Mouse (Mus musculus) liver, embryonic 13.5 days (tissue): ENCODE measurements at regions not wholly inside any gene's neighbourhood (a gene's known extent, or its start where the extent isn't known, plus 50 kb on each side); places are given as distances from the start of the nearest gene placed in this dataset.

Source experiments
- ATAC-seq: fragments of 200-750 bp; cut with Nextera tagmentation; 2 replicates; pipeline ENCODE4 v1.8.0; 2017; ENCODE audit warnings: low read depth, mild to moderate bottlenecking, moderate number of reproducible peaks, moderate library complexity
- DNase-seq: peaks from one replicate; pipeline ENCODE4 v3.0.0; 2022
- H3K27ac ChIP-seq: fragments of 300-500 bp; sonication (generic); 2 replicates; pipeline ENCODE4 v1.5.1; 2015; ENCODE audit warnings: moderate library complexity, mild to moderate bottlenecking, inconsistent platforms
- H3K27me3 ChIP-seq: fragments of 300-500 bp; sonication (generic); 2 replicates; pipeline ENCODE4 v1.6.1; 2015; ENCODE audit warnings: mild to moderate bottlenecking, inconsistent platforms
- H3K36me3 ChIP-seq: fragments of 300-500 bp; sonication (generic); 2 replicates; pipeline ENCODE4 v1.6.1; 2015; ENCODE audit warnings: mild to moderate bottlenecking, inconsistent platforms
- H3K4me1 ChIP-seq: fragments of 300-500 bp; sonication (generic); replicated peaks from 2 replicates; pipeline ENCODE4 v1.6.1; 2015; ENCODE audit warnings: inconsistent platforms
- H3K4me2 ChIP-seq: fragments of 300-500 bp; sonication (generic); 2 replicates; pipeline ENCODE4 v1.6.1; 2015; ENCODE audit warnings: inconsistent platforms, mild to moderate bottlenecking, moderate library complexity
- H3K4me3 ChIP-seq: fragments of 300-500 bp; sonication (generic); replicated peaks from 2 replicates; pipeline ENCODE4 v1.5.1; 2015; ENCODE audit warnings: mild to moderate bottlenecking, inconsistent platforms
- H3K9ac ChIP-seq: fragments of 300-500 bp; sonication (generic); 2 replicates; pipeline ENCODE4 v1.6.1; 2015; ENCODE audit warnings: mild to moderate bottlenecking, inconsistent platforms
- H3K9me3 ChIP-seq: fragments of 300-500 bp; sonication (generic); replicated peaks from 2 replicates; pipeline ENCODE4 v1.6.1; 2016; ENCODE audit warnings: inconsistent platforms
- WGBS: fragments of 180-500 bp; shearing (Covaris S2); methylation state at CpG from one replicate; pipeline ENCODE4 v1.1.7; 2015; ENCODE audit not compliant: insufficient replicate concordance; 5-methylcytosine and 5-hydroxymethylcytosine counted together

DNA sequence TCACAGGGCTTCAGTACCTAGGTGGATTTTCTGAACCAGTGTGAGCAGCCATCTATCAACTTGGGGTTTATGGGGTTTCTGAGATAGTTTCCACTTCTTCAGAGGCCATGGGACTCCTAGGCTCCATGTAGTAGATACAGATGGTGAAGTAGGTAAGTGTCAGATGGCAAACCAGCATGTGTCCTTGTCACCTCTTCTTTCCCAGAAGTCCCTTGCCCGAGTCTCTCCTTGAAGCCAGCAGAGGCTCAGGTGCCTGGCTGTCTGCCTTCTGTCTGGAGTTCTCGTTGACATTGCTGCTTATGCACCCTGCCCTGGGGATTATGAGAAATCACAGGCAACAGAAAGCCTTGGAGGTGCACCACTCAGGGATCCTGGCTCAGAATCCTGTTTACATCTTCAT is 476.9 kb downstream of the Gm10295 start:
- WGBS: 42% methylated on average over 2 of the region's 2 CpGs

DNA sequence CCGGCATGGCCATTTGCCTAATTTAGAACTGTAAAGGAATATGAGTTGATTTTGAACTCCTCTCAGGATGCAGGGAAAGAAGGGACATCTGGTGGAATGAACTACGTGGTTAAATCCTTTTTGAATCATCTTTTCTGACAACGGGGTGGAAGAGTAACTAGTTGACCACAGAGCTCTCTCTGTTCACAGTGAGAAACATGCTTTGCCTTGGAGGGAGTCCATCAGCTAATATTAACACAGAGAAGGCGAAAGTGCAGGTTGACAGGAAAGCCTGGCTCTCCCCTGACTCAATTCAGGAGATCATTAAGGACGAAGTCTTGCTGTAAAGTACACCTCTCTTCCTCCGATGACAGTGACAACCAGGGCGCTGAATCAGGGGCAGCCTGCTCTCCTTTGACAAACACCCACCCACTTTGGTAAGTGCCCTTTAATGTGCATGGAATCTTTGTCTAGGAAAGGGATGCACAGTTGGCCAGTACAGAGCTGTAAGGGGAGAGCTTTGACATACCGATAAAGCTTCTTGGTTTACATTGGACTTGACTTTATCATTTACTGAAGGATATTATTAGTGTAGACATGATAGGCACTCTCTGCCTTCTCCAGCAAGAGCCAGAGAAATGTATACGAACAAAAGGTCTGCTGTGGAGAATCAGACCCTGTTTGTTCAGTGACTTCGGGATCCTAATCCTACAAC is 480.3 kb downstream of the Gm10295 start:
- Histone ChIP-seq H3K4me1 (no peaks in the 10 kb centered on the region), H3K36me3 (no peaks in the 10 kb centered on the region), H3K9ac (no peak overlapping the region), H3K27ac (no peak overlapping the region), H3K27me3 (no peaks in the 10 kb centered on the region), H3K4me3 (no peak overlapping the region), H3K9me3 (no peaks in the 10 kb centered on the region), H3K4me2 (no peak overlapping the region)
- DNase-seq (no peak), ATAC-seq (no peak)
- 48% methylated on average over 10 of the region's 10 CpGs for WGBS

More for the DNA sequence above, 476.9 kb downstream of the Gm10295 start:
- Histone ChIP-seq H3K4me3 (no peak overlapping the region), H3K4me1 (no peaks in the 10 kb centered on the region), H3K9me3 (no peaks in the 10 kb centered on the region), H3K27me3 (no peaks in the 10 kb centered on the region), H3K36me3 (no peaks in the 10 kb centered on the region), H3K27ac (no peak overlapping the region), H3K9ac (no peak overlapping the region), H3K4me2 (no peak overlapping the region)
- DNase-seq: no peak
- ATAC-seq: no peak

DNA sequence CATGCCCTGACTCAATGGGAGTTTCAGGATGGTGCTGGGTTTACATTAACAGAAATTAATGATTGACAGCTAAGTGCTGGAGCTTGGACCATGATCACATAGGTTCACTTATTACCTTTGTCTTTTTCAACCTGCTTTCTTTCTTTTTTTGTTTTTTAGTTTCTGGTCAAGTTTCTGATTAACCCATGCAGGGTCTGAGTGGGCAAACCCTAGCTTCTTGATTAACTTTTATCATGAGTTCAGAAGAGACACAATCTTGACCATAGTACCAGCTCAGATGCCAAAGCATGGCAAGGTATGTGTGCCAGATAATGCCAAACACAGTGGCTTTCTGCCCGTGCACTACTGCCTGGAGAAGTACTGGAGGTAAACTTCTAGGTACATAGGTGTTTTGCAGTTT is 482.2 kb downstream of the Gm10295 start:
- H3K4me2 ChIP-seq: no peak overlapping the region
- no peaks in the 10 kb centered on the region for H3K36me3 ChIP-seq
- ATAC-seq (no peak), DNase-seq (no peak)
- no peak overlapping the region for H3K4me3 ChIP-seq
- no peak overlapping the region for H3K27ac ChIP-seq
- 46% methylated on average over 1 of the region's 1 CpGs for WGBS
- no peak overlapping the region for H3K9ac ChIP-seq
- no peaks in the 10 kb centered on the region for H3K4me1 ChIP-seq
- H3K9me3 ChIP-seq: no peaks in the 10 kb centered on the region
- no peaks in the 10 kb centered on the region for H3K27me3 ChIP-seq

DNA sequence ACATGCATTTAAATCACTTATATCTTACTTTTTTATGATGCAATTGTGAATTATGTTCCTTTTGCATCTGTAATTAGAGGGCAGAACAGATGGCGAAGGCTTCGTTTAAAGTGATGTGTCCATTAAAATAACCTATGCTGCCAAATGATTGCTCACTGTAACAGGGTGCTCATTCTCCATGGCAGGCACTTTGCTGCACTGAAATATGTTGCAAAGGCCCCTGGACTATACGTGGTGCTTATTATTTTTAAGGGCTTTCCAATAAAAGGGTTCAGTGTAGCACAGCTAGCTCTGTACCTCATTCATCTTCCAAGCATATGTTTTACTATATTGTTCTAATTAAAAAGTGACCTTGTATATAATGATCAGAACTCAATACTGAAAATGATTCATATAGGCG is 491.3 kb downstream of the Gm10295 start:
- H3K9me3 ChIP-seq: no peaks in the 10 kb centered on the region
- H3K4me2 ChIP-seq: no peak overlapping the region
- H3K36me3 ChIP-seq: no peaks in the 10 kb centered on the region
- no peak overlapping the region for H3K27ac ChIP-seq
- no peak overlapping the region for H3K4me3 ChIP-seq
- H3K27me3 ChIP-seq: no peaks in the 10 kb centered on the region
- DNase-seq (no peak), ATAC-seq (no peak)
- no peaks in the 10 kb centered on the region for H3K4me1 ChIP-seq
- 65% methylated on average over 4 of the region's 4 CpGs for WGBS
- no peak overlapping the region for H3K9ac ChIP-seq

DNA sequence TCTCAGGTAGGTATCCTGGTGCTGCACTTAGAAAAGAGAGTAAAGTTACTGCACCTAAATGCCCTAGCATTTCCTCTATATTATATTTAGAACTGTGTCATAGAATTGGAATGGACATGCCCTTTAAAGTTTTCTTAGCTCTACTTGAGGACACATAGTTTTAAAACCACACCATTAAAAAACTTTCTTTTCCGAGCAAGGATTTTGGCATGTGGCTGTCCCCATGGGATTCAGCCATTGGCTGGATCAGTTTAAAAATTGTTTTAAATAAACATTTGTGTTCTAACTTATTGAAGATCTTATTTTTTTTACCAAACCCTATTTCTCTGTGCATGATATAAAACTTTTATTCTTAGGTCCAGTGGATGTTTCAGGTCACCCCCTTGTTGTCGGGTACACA is 484.2 kb upstream of the Nr2f2 start:
- no peak overlapping the region for H3K4me3 ChIP-seq
- ATAC-seq (no peak), DNase-seq (no peak)
- H3K9ac ChIP-seq: no peak overlapping the region
- H3K27ac ChIP-seq: no peak overlapping the region
- H3K4me2 ChIP-seq: no peak overlapping the region
- WGBS: 75% methylated on average over 2 of the region's 2 CpGs
- H3K36me3 ChIP-seq: no peaks in the 10 kb centered on the region
- H3K4me1 ChIP-seq: no peaks in the 10 kb centered on the region
- no peaks in the 10 kb centered on the region for H3K27me3 ChIP-seq
- no peaks in the 10 kb centered on the region for H3K9me3 ChIP-seq

DNA sequence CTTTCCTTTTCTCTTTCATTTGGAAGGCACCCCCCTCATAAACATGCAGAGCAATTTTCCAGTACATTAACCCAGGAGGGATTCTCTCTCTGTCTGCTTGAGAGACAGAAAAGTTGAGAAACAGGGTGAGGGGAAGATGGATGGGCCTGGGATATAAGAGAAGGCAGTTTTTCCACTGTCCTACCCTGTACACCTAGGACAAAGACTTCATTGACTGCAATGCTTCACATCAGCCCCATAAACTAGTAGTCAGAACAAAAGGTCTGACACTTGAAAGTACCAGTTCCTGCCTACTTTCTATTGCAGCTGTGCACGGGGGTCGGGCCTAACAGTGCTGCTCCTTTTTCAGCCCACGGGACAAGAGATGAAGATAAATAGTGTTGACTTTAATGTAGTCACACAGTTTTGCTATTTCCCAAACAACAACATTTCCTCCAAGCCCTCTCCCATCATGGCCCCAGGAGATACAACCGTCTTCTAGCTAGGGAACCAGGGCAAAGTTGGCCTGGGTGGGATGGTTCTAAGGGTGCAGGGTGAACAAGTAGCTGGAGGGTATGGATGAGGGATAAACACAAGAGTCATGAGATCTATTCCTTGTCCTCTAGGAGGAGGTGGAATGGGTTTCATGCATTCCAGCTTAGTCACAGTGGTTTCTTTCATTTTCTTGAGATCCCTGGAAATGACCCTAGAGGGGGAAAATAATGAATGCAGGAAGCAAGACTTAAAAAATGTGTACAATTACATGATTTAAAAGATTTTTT is 481.7 kb upstream of the Nr2f2 start:
- H3K4me2 ChIP-seq: no peak overlapping the region
- H3K4me1 ChIP-seq: no peaks in the 10 kb centered on the region
- no peak overlapping the region for H3K4me3 ChIP-seq
- 69% methylated on average over 4 of the region's 4 CpGs for WGBS
- ATAC-seq: no peak
- no peaks in the 10 kb centered on the region for H3K36me3 ChIP-seq
- no peaks in the 10 kb centered on the region for H3K27me3 ChIP-seq
- H3K9ac ChIP-seq: no peak overlapping the region
- no peak overlapping the region for H3K27ac ChIP-seq
- H3K9me3 ChIP-seq: no peaks in the 10 kb centered on the region
- DNase-seq: no peak

DNA sequence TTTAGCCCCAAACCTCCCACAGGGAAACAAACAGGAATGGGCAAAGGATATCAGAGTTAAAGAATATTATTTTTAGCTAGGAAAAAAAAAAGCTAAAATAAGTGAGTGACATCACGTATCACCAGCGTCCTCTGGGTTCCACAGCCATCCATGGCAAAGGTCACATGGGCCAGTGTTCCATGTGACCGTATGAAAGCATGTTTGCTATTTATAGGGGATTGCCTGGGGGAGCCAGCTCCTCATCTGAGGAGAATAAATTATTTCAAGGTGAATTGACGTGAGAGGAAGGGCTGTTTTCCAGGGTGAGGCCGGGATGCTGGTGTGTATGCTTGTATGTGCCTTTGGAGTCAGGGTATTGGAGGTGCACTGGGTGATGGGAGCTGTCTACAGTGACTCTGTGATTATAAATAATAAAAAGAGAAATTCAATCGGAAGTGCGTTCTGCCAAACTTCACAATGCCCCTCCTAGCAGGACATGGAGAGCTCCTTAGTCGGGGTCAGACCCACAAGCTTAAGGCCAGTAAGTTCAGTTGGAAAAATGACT is 481.0 kb upstream of the Nr2f2 start:
- Histone ChIP-seq H3K9ac (no peak overlapping the region), H3K4me3 (no peak overlapping the region), H3K27ac (no peak overlapping the region), H3K4me2 (no peak overlapping the region), H3K4me1 (no peaks in the 10 kb centered on the region), H3K9me3 (no peaks in the 10 kb centered on the region), H3K27me3 (no peaks in the 10 kb centered on the region), H3K36me3 (no peaks in the 10 kb centered on the region)
- WGBS: 76% methylated on average over 8 of the region's 8 CpGs
- DNase-seq (no peak), ATAC-seq (no peak)

DNA sequence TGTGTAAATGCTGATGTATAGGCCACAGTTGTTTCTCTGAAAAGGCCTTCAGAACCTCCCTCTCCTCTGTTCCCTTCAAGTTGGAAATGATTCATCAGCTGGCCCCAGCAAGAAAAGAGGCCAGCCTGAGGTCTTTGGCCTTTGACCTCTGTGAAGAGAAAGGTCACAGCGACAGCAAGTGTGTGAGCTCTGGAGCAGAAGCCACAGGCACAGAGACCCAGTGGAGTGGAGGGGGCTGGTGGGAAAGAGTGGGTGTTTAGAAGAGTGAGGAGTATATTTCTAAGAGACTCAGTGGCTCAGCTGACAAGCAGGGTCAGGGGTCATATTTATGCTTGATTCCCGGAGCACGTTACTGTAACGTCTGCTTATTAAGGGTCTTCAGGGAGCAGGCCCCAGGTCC is 479.5 kb upstream of the Nr2f2 start:
- Histone ChIP-seq H3K36me3 (no peaks in the 10 kb centered on the region), H3K27me3 (no peaks in the 10 kb centered on the region), H3K9ac (no peak overlapping the region), H3K4me3 (no peak overlapping the region), H3K27ac (no peak overlapping the region), H3K9me3 (no peaks in the 10 kb centered on the region), H3K4me2 (no peak overlapping the region), H3K4me1 (no peaks in the 10 kb centered on the region)
- WGBS: 46% methylated on average over 4 of the region's 4 CpGs
- DNase-seq (no peak), ATAC-seq (no peak)

DNA sequence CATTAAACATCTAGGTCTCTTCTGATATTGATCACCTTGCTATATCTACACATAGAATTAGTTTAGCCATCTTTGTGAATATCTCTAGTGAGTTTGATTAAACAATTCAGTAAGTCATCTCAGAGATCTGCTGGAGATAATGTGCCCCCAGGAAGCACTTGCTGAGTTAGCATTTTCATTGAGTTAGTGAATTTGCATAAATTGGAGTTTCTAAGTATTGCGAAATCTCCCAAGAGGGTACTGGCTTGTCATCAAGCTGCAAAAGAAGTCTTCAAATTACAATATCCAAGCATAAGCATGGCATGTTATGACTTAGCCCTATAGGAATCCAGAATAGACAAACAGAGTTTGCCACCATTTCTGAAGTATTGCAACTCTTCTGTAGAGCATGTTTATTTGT is 473.6 kb upstream of the Nr2f2 start:
- H3K27ac ChIP-seq: no peak overlapping the region
- H3K36me3 ChIP-seq: no peaks in the 10 kb centered on the region
- ATAC-seq: no peak
- H3K4me3 ChIP-seq: no peak overlapping the region
- WGBS: 80% methylated on average over 1 of the region's 1 CpGs
- H3K9me3 ChIP-seq: no peaks in the 10 kb centered on the region
- no peak for DNase-seq
- no peaks in the 10 kb centered on the region for H3K4me1 ChIP-seq
- no peak overlapping the region for H3K4me2 ChIP-seq
- H3K9ac ChIP-seq: no peak overlapping the region
- H3K27me3 ChIP-seq: no peaks in the 10 kb centered on the region

DNA sequence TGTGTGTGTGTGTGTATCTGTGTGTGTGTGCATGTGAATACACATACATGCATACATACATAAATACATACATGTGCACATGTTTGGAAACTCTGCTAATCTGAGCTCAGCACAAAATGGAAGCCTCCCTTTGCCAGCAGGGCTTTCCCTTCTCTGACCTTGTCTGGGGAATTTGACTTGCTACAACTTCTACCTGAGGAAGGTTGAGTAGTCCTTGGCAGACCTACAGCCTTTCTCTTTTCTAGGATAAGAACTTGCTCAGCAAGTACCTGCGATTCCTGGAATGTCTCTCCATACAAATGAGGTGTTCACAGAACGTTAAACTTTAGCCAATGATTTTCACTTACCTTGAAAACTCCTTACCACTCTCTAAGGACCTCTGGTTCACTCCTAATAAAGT is 472.7 kb upstream of the Nr2f2 start:
- Histone ChIP-seq H3K4me1 (no peaks in the 10 kb centered on the region), H3K36me3 (no peaks in the 10 kb centered on the region), H3K4me3 (no peak overlapping the region), H3K27ac (no peak overlapping the region), H3K9me3 (no peaks in the 10 kb centered on the region), H3K27me3 (no peaks in the 10 kb centered on the region), H3K9ac (no peak overlapping the region), H3K4me2 (no peak overlapping the region)
- ATAC-seq: no peak
- no peak for DNase-seq
- WGBS: 72% methylated on average over 2 of the region's 2 CpGs

DNA sequence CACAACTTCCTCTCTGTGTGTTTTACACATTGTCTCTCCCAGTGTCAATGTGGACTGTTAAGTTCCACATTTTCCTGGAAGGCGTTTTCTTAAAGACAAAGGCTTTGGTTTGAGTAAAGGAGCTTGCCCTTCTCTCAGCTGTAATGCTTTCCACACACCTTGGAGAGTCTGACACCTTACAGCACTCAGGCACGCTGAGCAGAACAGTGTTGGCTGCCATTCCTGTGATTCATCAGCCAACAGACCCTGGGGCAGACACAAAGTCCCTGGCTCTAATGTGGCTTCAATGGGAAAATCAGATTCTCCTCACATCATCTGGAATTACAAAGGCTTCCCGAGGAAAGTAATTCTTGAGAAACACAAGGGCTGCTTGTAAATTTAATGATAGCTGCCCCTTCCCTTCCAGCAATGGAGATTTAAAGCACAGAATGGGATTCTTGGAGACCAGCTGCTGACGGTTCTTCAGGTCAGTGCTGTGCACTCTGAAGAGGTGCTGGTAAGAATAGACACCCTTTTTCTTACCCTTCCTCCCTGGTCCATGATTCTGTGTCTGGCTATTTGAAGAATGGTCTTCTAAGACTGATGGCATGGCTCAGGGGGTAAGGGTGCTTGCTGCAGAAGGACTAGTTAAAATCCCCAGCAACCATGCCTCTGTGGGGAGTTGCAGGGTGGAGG is 468.4 kb upstream of the Nr2f2 start:
- H3K9me3 ChIP-seq: no peaks in the 10 kb centered on the region
- H3K4me3 ChIP-seq: no peak overlapping the region
- no peaks in the 10 kb centered on the region for H3K27me3 ChIP-seq
- no peak overlapping the region for H3K27ac ChIP-seq
- DNase-seq (no peak), ATAC-seq (no peak)
- WGBS: 38% methylated on average over 4 of the region's 4 CpGs
- no peak overlapping the region for H3K4me2 ChIP-seq
- H3K4me1 ChIP-seq: no peaks in the 10 kb centered on the region
- no peak overlapping the region for H3K9ac ChIP-seq
- no peaks in the 10 kb centered on the region for H3K36me3 ChIP-seq
